Comparison of ENCODE assay signal across 10 mouse cellular contexts in genomic region chr12:16850431-16851375, GRCm38 (mm10). TPM values are rescaled to one million over a fixed set of nuclear protein-coding genes. Genes with fewer than 3 reads are reported as not detected.
DNase-seq lines count a peak whose midpoint lies in the region; ATAC-seq and TF ChIP-seq lines count a peak whose summit lies in the region.
"Had no signal": no experiment of that assay in that cellular context is flagged by ENCODE, and none has a peak within 500 bp of the region (broad histone marks: within the 10 kb centered on the region; RNA-seq: fewer than 3 reads in every experiment).

No protein-coding gene starts in this region.

- no peak for TF ChIP-seq CTCF in CH12.LX (conservative IDR thresholded peaks at IDR 0.05 in 1 of 2, IDR thresholded peaks at IDR 0.05 in 1 of 2; ENCODE audit: low read depth in 2 of 2, low read length in 2 of 2)
- TF ChIP-seq CTCF in cerebellum, adult 2 months (IDR thresholded peaks at IDR 0.05; ENCODE audit: borderline replicate concordance, insufficient read depth, low read depth, low read length): peak; percentile 5; the same call in 1 of the 2 replicates

- peaks cover 21% of the 10 kb centered on the region for H3K4me1 ChIP-seq in hindbrain, embryonic 10.5 days (replicated peaks)
- peaks cover 6% of the 10 kb centered on the region for H3K4me1 ChIP-seq in hindbrain, embryonic 14.5 days (replicated peaks; ENCODE audit: control insufficient read depth, insufficient read depth, low read length)
- peaks cover 21 to 42% of the 10 kb centered on the region in 2 experiments for H3K4me1 ChIP-seq in CH12.LX (ENCODE audit: control insufficient read depth in 1 of 2, insufficient read depth in 2 of 2)
- peaks cover 22% of the 10 kb centered on the region for H3K4me1 ChIP-seq in cerebellum, adult 2 months (ENCODE audit: control insufficient read depth, insufficient read depth, low read length)

- WGBS in hindbrain, embryonic 10.5 days: 44% methylated on average over 16 of the region's 16 CpGs
- 48% methylated on average over 16 of the region's 16 CpGs for WGBS in hindbrain, embryonic 14.5 days
- WGBS in cerebellum, adult 2 months: 11% methylated on average over 16 of the region's 16 CpGs

- in situ Hi-C loops in CH12.LX (cut with MboI; ENCODE audit: low pct_ligation_motif_present, low pct_unique_long_range_greater_than_20kb, low sequenced_read_pairs): no loop called here

- no peak overlapping the region for H3K9ac ChIP-seq in hindbrain, embryonic 14.5 days
- no peak overlapping the region for H3K9ac ChIP-seq in CH12.LX (ENCODE audit: insufficient read depth, low read depth)
- H3K9ac ChIP-seq: hindbrain, embryonic 15.5 days had no signal

- dilution Hi-C loops in CH12.LX (cut with MboI; ENCODE audit: extremely low pct_ligation_motif_present, extremely low pct_unique_long_range_greater_than_20kb, low sequenced_read_pairs): no loop called here

- no peaks in the 10 kb centered on the region for H3K79me2 ChIP-seq in CH12.LX (replicated peaks; ENCODE audit: control insufficient read depth, extremely low read depth, insufficient read depth, poor library complexity, severe bottlenecking)

- no peak for TF ChIP-seq RAD21 in CH12.LX (IDR thresholded peaks at IDR 0.05; ENCODE audit: low read depth, low read length)

- no peaks in the 10 kb centered on the region for H3K27me3 ChIP-seq in hindbrain, embryonic 10.5 days (ENCODE audit: insufficient read depth, poor library complexity, severe bottlenecking)
- no peaks in the 10 kb centered on the region for H3K27me3 ChIP-seq in hindbrain, embryonic 14.5 days (ENCODE audit: control insufficient read depth, insufficient read depth, low read length)
- no peaks in the 10 kb centered on the region for H3K27me3 ChIP-seq in CH12.LX (replicated peaks)
- no peaks in the 10 kb centered on the region for H3K27me3 ChIP-seq in cerebellum, adult 2 months (ENCODE audit: control insufficient read depth, insufficient read depth, low read length)
- H3K27me3 ChIP-seq: hindbrain, embryonic 15.5 days had no signal

- TF ChIP-seq EP300 in CH12.LX (IDR thresholded peaks at IDR 0.05; ENCODE audit: low read length): no peak

- peak; percentile 74 for DNase-seq in hindbrain, embryonic 10.5 days (ENCODE audit: low spot score)
- no peak for DNase-seq in hindbrain, embryonic 14.5 days (ENCODE audit: low spot score)
- DNase-seq in CH12.LX (ENCODE audit: extremely low read depth) (no peak), liver (no peak)
- DNase-seq in cerebellum, adult 2 months: peak; percentile 85 to 89
- peak; percentile 98 for DNase-seq in heart, adult 11 months
- peak; percentile 28 for DNase-seq in kidney, postnatal 10 days
- DNase-seq in retina, postnatal 1 day: peak; percentile 71

- no peak for TF ChIP-seq POLR2A in CH12.LX (IDR thresholded peaks at IDR 0.05; ENCODE audit: low read depth, low read length)
- peak; percentile 44; the same call in 1 of the 2 replicates for TF ChIP-seq POLR2A in cerebellum, adult 2 months (IDR thresholded peaks at IDR 0.05; ENCODE audit: borderline replicate concordance, insufficient read depth, low read length)

- ATAC-seq in hindbrain, embryonic 14.5 days (ENCODE audit: low FRiP score): no peak

- no peaks in the 10 kb centered on the region for H3K9me3 ChIP-seq in hindbrain, embryonic 10.5 days
- no peaks in the 10 kb centered on the region for H3K9me3 ChIP-seq in hindbrain, embryonic 14.5 days (ENCODE audit: control insufficient read depth, low read length)
- peaks cover 3% of the 10 kb centered on the region for H3K9me3 ChIP-seq in CH12.LX (replicated peaks; ENCODE audit: low read length)
- H3K9me3 ChIP-seq: hindbrain, embryonic 15.5 days had no signal

- no peak overlapping the region for H3K4me3 ChIP-seq in hindbrain, embryonic 10.5 days
- H3K4me3 ChIP-seq in hindbrain, embryonic 14.5 days (replicated peaks; ENCODE audit: low read length): no peak overlapping the region
- no peak overlapping the region for H3K4me3 ChIP-seq in CH12.LX (replicated peaks in 1 of 3; ENCODE audit: low read depth in 2 of 3, low read length in 2 of 3, poor library complexity in 1 of 3)
- H3K4me3 ChIP-seq in cerebellum, adult 2 months (replicated peaks; ENCODE audit: insufficient read depth, low read depth, low read length): no peak overlapping the region
- H3K4me3 ChIP-seq: hindbrain, embryonic 15.5 days had no signal

- peak overlapping the region; percentile 36; the same call in 1 of the 2 replicates for H3K27ac ChIP-seq in hindbrain, embryonic 10.5 days
- no peak overlapping the region for H3K27ac ChIP-seq in hindbrain, embryonic 14.5 days
- H3K27ac ChIP-seq in CH12.LX (ENCODE audit: insufficient read depth, low read depth): no peak overlapping the region; the same call in 1 of the 2 replicates
- peak overlapping the region; percentile 96 for H3K27ac ChIP-seq in cerebellum, adult 2 months (ENCODE audit: insufficient read depth, low read length)
- H3K27ac ChIP-seq: hindbrain, embryonic 15.5 days had no signal

- no peaks in the 10 kb centered on the region for H3K36me3 ChIP-seq in hindbrain, embryonic 10.5 days
- H3K36me3 ChIP-seq in hindbrain, embryonic 14.5 days (replicated peaks; ENCODE audit: control insufficient read depth, insufficient read depth): no peaks in the 10 kb centered on the region
- no peaks in the 10 kb centered on the region for H3K36me3 ChIP-seq in CH12.LX (replicated peaks in 1 of 2; ENCODE audit: control insufficient read depth in 1 of 2, insufficient read depth in 1 of 2, low read length in 1 of 2)
- H3K36me3 ChIP-seq: hindbrain, embryonic 15.5 days had no signal

- H3K4me2 ChIP-seq in hindbrain, embryonic 14.5 days (replicated peaks): no peak overlapping the region
- H3K4me2 ChIP-seq in CH12.LX (ENCODE audit: insufficient read depth, low read depth, poor library complexity, severe bottlenecking): no peak overlapping the region
- H3K4me2 ChIP-seq: hindbrain, embryonic 15.5 days had no signal

TF ChIP-seq in CH12.LX, 34 proteins besides CTCF, POLR2A, EP300 and RAD21:
- TF ChIP-seq PAX5 (IDR thresholded peaks at IDR 0.05; ENCODE audit: low read length) (no peak), MAX (IDR thresholded peaks at IDR 0.05; ENCODE audit: low read length) (no peak), ELF1 (IDR thresholded peaks at IDR 0.05; ENCODE audit: low read depth, low read length) (no peak), SIN3A (IDR thresholded peaks at IDR 0.05; ENCODE audit: low read length) (no peak), MXI1 (IDR thresholded peaks at IDR 0.05; ENCODE audit: low read depth, low read length) (0 out of 2 replicates have a peak, but pooled peaks have one; percentile 25), NELFE (IDR thresholded peaks at IDR 0.05; ENCODE audit: low read depth, low read length) (no peak), RCOR1 (conservative IDR thresholded peaks at IDR 0.05; ENCODE audit: low read depth, low read length) (no peak), NRF1 (IDR thresholded peaks at IDR 0.05; ENCODE audit: low read depth, low read length) (0 out of 2 replicates have a peak, but pooled peaks have one; percentile 15), MYC (IDR thresholded peaks at IDR 0.05; ENCODE audit: low read depth, low read length) (no peak), POLR2AphosphoS2 (IDR thresholded peaks at IDR 0.05; ENCODE audit: low read depth, low read length) (no peak), TCF12 (IDR thresholded peaks at IDR 0.05; ENCODE audit: low read depth, low read length) (peak; percentile 18; the same call in 1 of the 2 replicates), UBTF (IDR thresholded peaks at IDR 0.05; ENCODE audit: low read depth, low read length) (no peak), MAFK (IDR thresholded peaks at IDR 0.05; ENCODE audit: insufficient replicate concordance, low read length) (no peak), BHLHE40 (IDR thresholded peaks at IDR 0.05; ENCODE audit: low read depth, low read length) (0 out of 2 replicates have a peak, but pooled peaks have one; percentile 10), GABPA (IDR thresholded peaks at IDR 0.05; ENCODE audit: insufficient replicate concordance, low read depth, low read length) (no peak), TBP (conservative IDR thresholded peaks at IDR 0.05; ENCODE audit: low read depth, low read length) (no peak), ZC3H11A (IDR thresholded peaks at IDR 0.05; ENCODE audit: low read depth, low read length) (no peak), CHD2 (IDR thresholded peaks at IDR 0.05; ENCODE audit: low read length) (no peak), CHD1 (IDR thresholded peaks at IDR 0.05; ENCODE audit: low read depth, low read length) (no peak), USF1 (IDR thresholded peaks at IDR 0.05; ENCODE audit: low read depth, low read length) (peak; percentile 42), IRF4 (IDR thresholded peaks at IDR 0.05; ENCODE audit: low read depth, low read length) (0 out of 2 replicates have a peak, but pooled peaks have one; percentile 6), MEF2A (IDR thresholded peaks at IDR 0.05; ENCODE audit: borderline replicate concordance, low read depth, low read length) (0 out of 2 replicates have a peak, but pooled peaks have one; percentile 26), KAT2A (IDR thresholded peaks at IDR 0.05; ENCODE audit: insufficient replicate concordance, low read length) (no peak)

RNA-seq across cellular contexts. Expression of gene E2f6, which starts 39.9 kb away (rescaled TPM):
- polyA plus RNA-seq in hindbrain, embryonic 10.5 days (2016; fragmentation: Nextera tagmentation; extraction: Ambion mirVana): 65.4 TPM in 2 replicates
- polyA plus RNA-seq in hindbrain, embryonic 14.5 days (2014; fragmentation: Nextera tagmentation; extraction: Ambion mirVana): 32.5 and 36.2 TPM in 2 replicates
- 9.3 and 12.5 TPM in 2 replicates for total RNA-seq in CH12.LX (2012; rRNA removed)
- total RNA-seq in CH12.LX (2014; rRNA removed): 17.5 and 20.0 TPM in 2 replicates
- polyA plus RNA-seq in CH12.LX (2012; ENCODE audit: insufficient read length, low read depth): 30.2 and 36.1 TPM in 2 replicates
- 54.6 and 62.2 TPM in 2 replicates for polyA plus RNA-seq in cerebellum, adult 2 months (2012; rRNA removed)

RNA-seq across cellular contexts. Expression of gene Rock2, which starts 44.0 kb away (rescaled TPM):
- 9.0 and 12.0 TPM in 2 replicates for polyA plus RNA-seq in hindbrain, embryonic 10.5 days (2016; fragmentation: Nextera tagmentation; extraction: Ambion mirVana)
- 15.7 and 17.6 TPM in 2 replicates for polyA plus RNA-seq in hindbrain, embryonic 14.5 days (2014; fragmentation: Nextera tagmentation; extraction: Ambion mirVana)
- 34.9 and 39.1 TPM in 2 replicates for total RNA-seq in CH12.LX (2012; rRNA removed)
- total RNA-seq in CH12.LX (2014; rRNA removed): 40.3 and 45.7 TPM in 2 replicates
- 49.3 and 49.9 TPM in 2 replicates for polyA plus RNA-seq in CH12.LX (2012; ENCODE audit: insufficient read length, low read depth)
- 37.5 and 39.1 TPM in 2 replicates for polyA plus RNA-seq in cerebellum, adult 2 months (2012; rRNA removed)

RNA-seq across cellular contexts. Expression of gene Greb1, which starts 50.0 kb away (rescaled TPM):
- polyA plus RNA-seq in hindbrain, embryonic 10.5 days (2016; fragmentation: Nextera tagmentation; extraction: Ambion mirVana): 19.0 and 28.1 TPM in 2 replicates
- 0.88 and 1.4 TPM in 2 replicates for polyA plus RNA-seq in hindbrain, embryonic 14.5 days (2014; fragmentation: Nextera tagmentation; extraction: Ambion mirVana)
- total RNA-seq in CH12.LX (2012; rRNA removed) (not detected in 2 replicates), CH12.LX (2014; rRNA removed) (not detected in 2 replicates)
- not detected in 2 replicates for polyA plus RNA-seq in CH12.LX (2012; ENCODE audit: insufficient read length, low read depth)
- 1.1 and 1.4 TPM in 2 replicates for polyA plus RNA-seq in cerebellum, adult 2 months (2012; rRNA removed)
- total RNA-seq: MEL had no signal

Comparison
In these comparisons a context has a peak if more than half of its experiments do, and no peak if none do; other contexts are left out.
1. DNase-seq: peak in hindbrain, embryonic 10.5 days (single experiment), cerebellum, adult 2 months (2 of 2), heart, adult 11 months (single experiment), kidney, postnatal 10 days (single experiment) and retina, postnatal 1 day (single experiment); none in hindbrain, embryonic 14.5 days (single experiment), CH12.LX (single experiment) and liver (single experiment).
2. H3K27ac ChIP-seq: peak in hindbrain, embryonic 10.5 days (single experiment) and cerebellum, adult 2 months (single experiment); none in hindbrain, embryonic 14.5 days (single experiment) and CH12.LX (single experiment).